Mouse (Mus musculus): ENCODE data around the gene Rab5c.

DNA sequence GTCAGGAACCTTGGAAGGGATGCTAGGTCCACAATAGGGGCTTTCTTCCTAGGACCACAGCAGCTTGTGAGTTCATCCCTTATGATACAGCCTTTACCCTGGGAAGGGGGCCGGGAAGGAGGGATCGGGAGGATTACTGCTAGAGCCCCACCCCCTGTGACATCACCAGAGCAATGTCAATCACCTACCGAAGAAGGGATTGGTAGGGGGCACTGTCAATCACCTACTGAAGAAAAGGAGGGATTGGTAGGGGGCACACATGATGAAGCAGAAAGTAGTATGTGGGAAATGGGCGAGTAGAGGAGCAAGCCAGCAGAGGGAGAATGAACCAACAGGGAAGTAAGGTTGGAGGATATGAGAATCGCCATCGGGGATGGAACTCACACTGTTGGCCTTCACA, 18.5 kb upstream of the Rab5c start:
- no peak for TF ChIP-seq POLR2A (IDR thresholded peaks at IDR 0.05; ENCODE audit: insufficient read depth, low read depth, low read length)
- no peak for TF ChIP-seq CTCF (IDR thresholded peaks at IDR 0.05; ENCODE audit: insufficient read depth, low read depth, low read length)
